Mouse (Mus musculus) liver, embryonic 16.5 days (tissue): ENCODE measurements around the gene Zfp185. TPM values are rescaled to one million over a fixed set of nuclear protein-coding genes. Genes with fewer than 3 reads are reported as not detected.

Experiments
- ATAC-seq: fragments of 200-750 bp; cut with Nextera tagmentation; 2 replicates; pipeline ENCODE4 v1.8.0; 2017; ENCODE audit warnings: low read depth, mild to moderate bottlenecking, moderate number of reproducible peaks, moderate library complexity
- H3K27ac ChIP-seq: fragments of 300-500 bp; sonication (generic); 2 replicates; pipeline ENCODE4 v1.5.1; 2014; ENCODE audit warnings: mild to moderate bottlenecking, low read length
- H3K27me3 ChIP-seq: fragments of 300-500 bp; sonication (generic); 2 replicates; pipeline ENCODE4 v1.6.1; 2014; ENCODE audit warnings: low read depth, low read length, mixed read lengths; ENCODE audit not compliant: control insufficient read depth, insufficient read depth
- H3K36me3 ChIP-seq: fragments of 300-500 bp; sonication (generic); 2 replicates; pipeline ENCODE4 v1.6.1; 2014; ENCODE audit warnings: mild to moderate bottlenecking; ENCODE audit not compliant: control insufficient read depth, insufficient read depth
- H3K4me1 ChIP-seq: fragments of 300-500 bp; sonication (generic); 2 replicates; pipeline ENCODE4 v1.6.1; 2014; ENCODE audit warnings: low read depth, low read length, mixed read lengths; ENCODE audit not compliant: control insufficient read depth
- H3K4me2 ChIP-seq: fragments of 300-500 bp; sonication (generic); 2 replicates; pipeline ENCODE4 v1.6.1; 2014; ENCODE audit warnings: low read depth, low read length, mixed read lengths
- H3K4me3 ChIP-seq: fragments of 300-500 bp; sonication (generic); 2 replicates; pipeline ENCODE4 v1.5.1; 2014; ENCODE audit warnings: low read depth, mild to moderate bottlenecking, low read length
- H3K9ac ChIP-seq: fragments of 300-500 bp; sonication (generic); 2 replicates; pipeline ENCODE4 v1.6.1; 2014; ENCODE audit warnings: low read depth, low read length
- H3K9me3 ChIP-seq: fragments of 300-500 bp; sonication (generic); replicated peaks from 2 replicates; pipeline ENCODE4 v1.6.1; 2016; ENCODE audit warnings: low read length; ENCODE audit not compliant: control insufficient read depth
- WGBS: fragments of 180-500 bp; shearing (Covaris S2); extraction: QIAGEN DNeasy Blood & Tissue Kit; methylation state at CpG from one replicate; pipeline ENCODE4 v1.1.7; 2014; ENCODE audit not compliant: insufficient replicate concordance; 5-methylcytosine and 5-hydroxymethylcytosine counted together
- polyA plus RNA-seq: library from polyadenylated mRNA; unstranded; fragments of >200 nt; fragmentation: Nextera tagmentation; extraction: Ambion mirVana; gene quantifications from 2 replicates; pipeline ENCODE4 v1.2.1, GENCODE M21; 2015

Zfp185 gene
- 0.98 and 1.1 TPM in 2 replicates for polyA plus RNA-seq

DNA sequence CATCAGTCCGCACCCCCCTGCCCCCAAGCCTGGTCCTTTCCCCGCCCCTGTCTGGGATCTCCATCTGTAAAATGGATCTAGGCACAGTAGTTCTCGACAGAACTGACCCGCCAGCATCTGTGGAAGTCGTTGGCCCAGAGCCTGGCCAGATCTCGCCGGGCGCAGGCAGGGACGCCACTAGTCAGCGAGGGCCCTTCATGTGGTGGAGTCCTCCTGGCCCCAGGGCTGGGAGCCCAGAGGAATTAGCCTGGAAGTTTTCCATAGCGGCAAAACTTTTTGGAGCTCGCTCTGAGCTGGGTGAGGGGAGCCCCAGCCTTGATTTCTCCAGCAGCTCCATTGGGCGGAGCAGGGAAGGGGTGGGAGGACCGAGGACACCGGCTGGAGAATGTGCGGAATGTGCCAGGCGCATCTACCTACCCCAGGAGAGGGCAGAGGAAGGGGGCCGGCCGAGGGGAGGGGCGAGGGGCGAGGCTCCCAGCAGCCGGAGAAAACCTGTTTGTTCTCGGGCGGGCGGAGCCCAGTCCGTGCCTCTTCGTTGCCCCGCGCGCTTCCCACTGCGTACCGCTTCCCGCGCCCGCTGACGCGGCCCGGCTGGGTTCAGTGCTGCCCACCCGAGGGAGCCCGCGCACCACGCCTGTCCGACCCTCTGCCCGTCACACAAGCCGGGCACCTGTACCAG, at the start of gene Zfp185:
TSS of gene Zfp185 (plus strand) at position 499 of the 679 bp plus-strand sequence.
- Histone ChIP-seq H3K4me3 (peak within 1 kb of the TSS; percentile 33), H3K4me1 (no peaks in the 10 kb centered on the region), H3K36me3 (no peaks in the 10 kb centered on the region), H3K9me3 (no peaks in the 10 kb centered on the region), H3K9ac (no peak within 1 kb of the TSS), H3K4me2 (peak within 1 kb of the TSS; percentile 58), H3K27me3 (peaks cover 21% of the 10 kb centered on the region), H3K27ac (no peak within 1 kb of the TSS)
- 11% methylated on average over 41 of the region's 45 CpGs for WGBS
- ATAC-seq: peak; percentile 62

DNA sequence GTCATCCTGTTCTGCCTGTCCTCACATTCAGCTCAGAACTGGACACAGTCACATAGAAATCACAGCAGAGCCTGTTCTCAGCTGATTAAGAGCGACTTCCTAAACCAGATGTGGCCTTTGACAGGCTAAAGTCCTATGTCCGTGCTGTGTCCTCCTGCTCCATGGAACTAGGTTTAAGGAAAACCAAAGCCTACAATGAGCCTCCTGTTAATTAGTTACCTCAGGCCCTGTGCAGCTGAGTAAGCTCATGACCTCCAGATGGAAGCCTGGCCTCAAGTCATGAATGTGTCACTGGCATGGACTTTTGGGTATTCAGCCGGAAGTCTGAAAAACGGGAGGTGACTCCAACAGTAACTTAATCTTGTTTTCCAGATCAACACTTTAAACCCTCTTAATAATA, 33.7 kb upstream of the Zfp185 start:
- Histone ChIP-seq H3K4me2 (no peak overlapping the region), H3K4me1 (no peaks in the 10 kb centered on the region), H3K36me3 (no peaks in the 10 kb centered on the region; the same call in 1 of the 2 replicates), H3K9ac (no peak overlapping the region), H3K27me3 (no peaks in the 10 kb centered on the region), H3K4me3 (no peak overlapping the region), H3K27ac (no peak overlapping the region), H3K9me3 (no peaks in the 10 kb centered on the region)
- WGBS: 67% methylated on average over 4 of the region's 4 CpGs
- ATAC-seq: no peak

DNA sequence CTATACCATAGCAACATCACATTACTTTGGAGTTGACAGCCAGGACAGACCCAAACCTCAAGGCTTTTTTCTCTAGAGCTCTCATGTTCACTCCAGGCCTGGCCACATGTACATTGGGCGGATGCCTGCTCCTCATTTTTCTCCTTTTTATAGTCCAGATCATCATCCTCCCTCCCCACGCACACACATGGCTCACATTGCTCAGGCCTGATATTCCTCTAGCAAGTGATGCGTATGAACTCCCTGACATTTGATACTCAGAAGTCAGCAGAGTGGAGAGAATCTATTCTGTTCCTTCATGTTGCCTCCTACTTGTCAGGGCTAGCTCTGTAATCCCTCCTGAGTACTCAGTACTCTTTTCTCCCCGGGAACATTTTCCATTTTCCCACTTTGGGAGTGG, 30.7 kb upstream of the Zfp185 start:
- H3K27me3 ChIP-seq: no peaks in the 10 kb centered on the region
- no peaks in the 10 kb centered on the region for H3K9me3 ChIP-seq
- no peaks in the 10 kb centered on the region; the same call in 1 of the 2 replicates for H3K36me3 ChIP-seq
- no peak overlapping the region for H3K9ac ChIP-seq
- H3K27ac ChIP-seq: no peak overlapping the region
- no peak overlapping the region for H3K4me2 ChIP-seq
- H3K4me3 ChIP-seq: no peak overlapping the region
- H3K4me1 ChIP-seq: no peaks in the 10 kb centered on the region
- ATAC-seq: no peak
- 73% methylated on average over 4 of the region's 4 CpGs for WGBS

DNA sequence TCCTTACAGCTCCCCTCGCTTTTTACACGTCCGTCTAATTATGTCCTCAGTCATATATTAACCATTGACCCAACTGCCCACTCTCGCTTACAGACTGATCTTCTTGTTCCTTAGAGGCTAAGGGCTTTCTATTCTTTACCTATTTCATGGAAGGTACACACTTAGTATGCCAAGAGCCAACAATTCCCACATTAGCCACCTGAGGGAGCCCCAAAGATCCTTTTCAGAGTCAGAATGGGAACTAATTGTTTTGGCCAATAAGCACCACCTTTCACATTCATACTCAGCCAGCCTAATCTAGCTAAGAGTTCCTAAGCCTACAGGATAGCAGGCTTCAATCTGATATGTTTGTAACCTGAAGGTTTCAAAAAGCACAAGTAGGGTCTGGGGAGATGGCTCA, 26.7 kb upstream of the Zfp185 start:
- H3K4me2 ChIP-seq: no peak overlapping the region
- H3K4me1 ChIP-seq: no peaks in the 10 kb centered on the region
- no peaks in the 10 kb centered on the region for H3K27me3 ChIP-seq
- WGBS: 74% methylated on average over 4 of the region's 4 CpGs
- no peaks in the 10 kb centered on the region for H3K9me3 ChIP-seq
- no peaks in the 10 kb centered on the region; the same call in 1 of the 2 replicates for H3K36me3 ChIP-seq
- H3K9ac ChIP-seq: no peak overlapping the region
- no peak overlapping the region for H3K4me3 ChIP-seq
- no peak overlapping the region for H3K27ac ChIP-seq
- no peak for ATAC-seq

DNA sequence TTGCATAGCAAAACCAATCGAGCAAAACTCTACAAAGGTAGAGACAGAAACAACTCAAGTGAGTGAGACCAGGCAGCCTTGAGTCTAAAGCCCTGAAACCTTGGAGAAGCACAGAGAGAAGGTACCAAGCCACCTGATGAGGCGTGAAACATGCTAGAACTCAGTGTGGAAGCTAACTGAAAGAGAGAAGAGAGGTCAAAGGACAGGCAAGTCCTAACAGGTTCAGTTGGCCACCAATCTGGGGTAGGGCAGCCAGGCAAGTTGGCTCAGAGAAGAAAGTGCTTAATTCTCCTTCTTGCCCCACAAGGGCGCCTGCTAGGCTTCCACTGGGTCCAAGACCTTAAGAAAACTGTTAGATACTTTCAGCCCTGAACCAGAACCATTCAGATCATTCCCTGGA, 25.6 kb upstream of the Zfp185 start:
- 62% methylated on average over 3 of the region's 3 CpGs for WGBS
- H3K9ac ChIP-seq: no peak overlapping the region
- no peaks in the 10 kb centered on the region; the same call in 1 of the 2 replicates for H3K36me3 ChIP-seq
- ATAC-seq: no peak
- no peaks in the 10 kb centered on the region for H3K9me3 ChIP-seq
- H3K27ac ChIP-seq: no peak overlapping the region
- no peak overlapping the region for H3K4me3 ChIP-seq
- H3K4me2 ChIP-seq: no peak overlapping the region
- H3K27me3 ChIP-seq: no peaks in the 10 kb centered on the region
- no peaks in the 10 kb centered on the region for H3K4me1 ChIP-seq

DNA sequence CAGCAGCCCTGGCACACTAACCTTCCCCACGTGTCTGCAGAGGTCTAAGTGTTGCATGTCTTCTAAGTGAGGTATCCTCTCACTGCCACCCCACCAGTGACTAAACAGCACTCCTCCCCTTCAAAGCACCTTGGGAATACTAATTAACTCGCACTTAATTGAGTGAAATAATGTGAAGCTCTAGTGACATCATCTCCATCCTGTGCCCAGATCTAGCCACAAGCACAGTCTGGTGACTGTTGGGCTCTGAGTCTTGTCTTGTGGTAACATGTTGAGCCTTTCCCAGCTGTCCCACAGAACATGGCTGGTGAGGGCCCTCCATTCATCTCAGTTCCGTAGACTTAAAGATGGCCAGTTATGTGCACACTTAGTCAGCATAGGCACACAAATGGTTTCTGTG, 24.4 kb upstream of the Zfp185 start:
- Histone ChIP-seq H3K36me3 (no peaks in the 10 kb centered on the region; the same call in 1 of the 2 replicates), H3K27me3 (no peaks in the 10 kb centered on the region), H3K4me1 (no peaks in the 10 kb centered on the region), H3K9ac (no peak overlapping the region), H3K9me3 (no peaks in the 10 kb centered on the region), H3K27ac (no peak overlapping the region), H3K4me2 (no peak overlapping the region), H3K4me3 (no peak overlapping the region)
- ATAC-seq: no peak
- 53% methylated on average over 3 of the region's 3 CpGs for WGBS

DNA sequence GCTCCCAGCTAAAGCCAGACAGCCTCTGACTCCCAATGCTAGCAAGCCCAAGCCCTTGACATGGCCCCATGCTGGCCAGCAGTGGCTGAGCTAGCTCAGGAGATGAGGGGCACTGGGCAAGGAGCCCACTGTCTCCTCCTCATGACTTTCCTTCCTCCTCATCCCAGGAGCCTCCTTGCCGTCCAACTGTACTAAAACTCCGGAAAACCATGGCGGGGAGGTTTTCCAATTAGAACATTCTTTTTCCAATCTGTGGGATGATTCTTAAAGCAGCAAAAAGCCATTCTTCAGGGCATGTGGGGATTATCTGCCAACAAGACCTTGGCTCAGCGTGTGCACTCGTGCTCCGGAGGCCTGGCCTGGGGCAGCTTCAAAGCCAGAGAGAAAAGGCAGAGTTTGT, 4.3 kb upstream of the Zfp185 start:
- Histone ChIP-seq H3K9ac (no peak overlapping the region), H3K4me3 (no peak overlapping the region), H3K27me3 (peaks cover 18% of the 10 kb centered on the region), H3K27ac (no peak overlapping the region), H3K36me3 (no peaks in the 10 kb centered on the region), H3K4me1 (no peaks in the 10 kb centered on the region), H3K9me3 (no peaks in the 10 kb centered on the region), H3K4me2 (no peak overlapping the region)
- 55% methylated on average over 6 of the region's 6 CpGs for WGBS
- no peak for ATAC-seq

DNA sequence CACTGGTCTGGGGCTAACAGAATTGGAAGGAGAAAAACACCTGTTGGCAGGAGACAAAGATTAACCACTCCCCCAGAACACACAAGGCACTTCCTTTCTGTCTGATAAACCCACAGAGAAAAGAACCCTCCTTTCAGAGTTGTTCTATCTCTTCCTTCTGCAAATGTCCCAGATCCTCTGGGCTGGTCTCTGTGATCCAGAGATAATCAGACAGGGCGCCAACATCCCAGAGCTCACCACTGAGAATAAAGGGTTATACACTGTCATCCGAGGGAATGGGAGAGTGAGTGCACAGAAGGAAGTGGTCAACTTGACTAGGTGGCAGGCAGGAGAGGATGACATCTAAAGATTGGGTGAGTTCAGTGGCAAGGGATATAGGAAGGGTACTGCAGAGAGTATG, 1.5 kb upstream of the Zfp185 start:
- no peak overlapping the region for H3K4me2 ChIP-seq
- 22% methylated on average over 2 of the region's 2 CpGs for WGBS
- H3K36me3 ChIP-seq: no peaks in the 10 kb centered on the region
- no peak overlapping the region for H3K9ac ChIP-seq
- peaks cover 21% of the 10 kb centered on the region for H3K27me3 ChIP-seq
- no peak overlapping the region for H3K27ac ChIP-seq
- H3K9me3 ChIP-seq: no peaks in the 10 kb centered on the region
- no peaks in the 10 kb centered on the region for H3K4me1 ChIP-seq
- ATAC-seq: no peak
- no peak overlapping the region for H3K4me3 ChIP-seq

DNA sequence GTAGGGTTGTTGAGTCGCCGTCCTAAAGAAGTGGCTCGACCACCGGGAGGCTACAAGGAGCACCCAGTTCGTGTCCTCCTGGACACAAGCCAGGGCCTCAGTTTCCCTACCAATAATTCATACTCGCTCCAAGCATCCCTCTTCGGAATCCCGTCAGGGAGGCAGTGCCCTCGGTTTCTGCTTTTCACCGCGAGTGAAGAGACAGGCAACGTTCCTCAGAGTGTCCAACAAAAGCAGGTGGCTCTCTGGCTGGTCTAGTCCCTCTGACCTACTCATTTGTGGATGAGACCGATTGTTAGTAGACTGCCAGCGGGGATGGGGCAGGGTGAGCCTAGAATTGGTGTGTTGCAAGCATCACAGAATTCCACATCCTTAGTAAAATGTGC, 374 bp downstream of the Zfp185 start:
- no peak overlapping the region for H3K9ac ChIP-seq
- H3K27me3 ChIP-seq: peaks cover 21% of the 10 kb centered on the region
- WGBS: 20% methylated on average over 14 of the region's 14 CpGs

More for the DNA sequence above, 374 bp downstream of the Zfp185 start:
- Histone ChIP-seq H3K4me3 (peak overlapping the region; percentile 33), H3K36me3 (no peaks in the 10 kb centered on the region), H3K4me2 (peak overlapping the region; percentile 58), H3K27ac (no peak overlapping the region), H3K9me3 (no peaks in the 10 kb centered on the region), H3K4me1 (no peaks in the 10 kb centered on the region)
- ATAC-seq: no peak
